Mouse (Mus musculus): ENCODE measurements around the gene Hmces. TPM values are rescaled to one million over a fixed set of nuclear protein-coding genes. Genes with fewer than 3 reads are reported as not detected.

Gene Hmces
- 1.5 TPM in 1 of 2 replicates, not detected in the other for polyA plus RNA-seq (2012; ENCODE audit: insufficient read depth, low replicate concordance)

- H3K4me3 ChIP-seq (replicated peaks), result peak within 1 kb of the TSS; percentile 94
- H3K4me1 ChIP-seq, result peaks cover 38% of the 10 kb centered on the region
- H3K9me3 ChIP-seq, result no peaks in the 10 kb centered on the region
- H3K27me3 ChIP-seq (replicated peaks), result peaks cover 4% of the 10 kb centered on the region
- TF ChIP-seq FLI1 (IDR thresholded peaks at IDR 0.05; ENCODE audit: low read length), result no peak
- no peak for TF ChIP-seq GATA1 (IDR thresholded peaks at IDR 0.05; ENCODE audit: borderline replicate concordance, low read length)
- peaks cover 66% of the 10 kb centered on the region for H3K36me3 ChIP-seq (replicated peaks; ENCODE audit: low read length)
Measured at GRCm38 (mm10) chr6:87913661-87914325, at the start of gene Hmces. Gene Hmces, plus strand, starts transcription at chr6:87913935.

GRCm38 (mm10) chr6:87866211-87866610, 47.5 kb upstream of the Hmces start:
- H3K36me3 ChIP-seq (replicated peaks; ENCODE audit: low read length), result no peaks in the 10 kb centered on the region
- TF ChIP-seq FLI1 (IDR thresholded peaks at IDR 0.05; ENCODE audit: low read length), result no peak
- TF ChIP-seq GATA1 (IDR thresholded peaks at IDR 0.05; ENCODE audit: borderline replicate concordance, low read length), result no peak

GRCm38 (mm10) chr6:87867256-87867655, 46.5 kb upstream of the Hmces start:
- H3K36me3 ChIP-seq (replicated peaks; ENCODE audit: low read length), result no peaks in the 10 kb centered on the region
- H3K4me3 ChIP-seq (replicated peaks), result peak overlapping the region; percentile 18
- no peaks in the 10 kb centered on the region for H3K27me3 ChIP-seq (replicated peaks)
- H3K4me1 ChIP-seq, result peaks cover 51% of the 10 kb centered on the region
- no peak for TF ChIP-seq FLI1 (IDR thresholded peaks at IDR 0.05; ENCODE audit: low read length)
- no peak for TF ChIP-seq GATA1 (IDR thresholded peaks at IDR 0.05; ENCODE audit: borderline replicate concordance, low read length)
- no peaks in the 10 kb centered on the region for H3K9me3 ChIP-seq

More at GRCm38 (mm10) chr6:87866211-87866610, 47.5 kb upstream of the Hmces start:
- Histone ChIP-seq H3K4me1 (peaks cover 51% of the 10 kb centered on the region), H3K9me3 (no peaks in the 10 kb centered on the region), H3K27me3 (replicated peaks) (no peaks in the 10 kb centered on the region), H3K4me3 (replicated peaks) (no peak overlapping the region)

GRCm38 (mm10) chr6:87868871-87869506, 44.7 kb upstream of the Hmces start:
- no peak for TF ChIP-seq GATA1 (IDR thresholded peaks at IDR 0.05; ENCODE audit: borderline replicate concordance, low read length)
- no peak for TF ChIP-seq FLI1 (IDR thresholded peaks at IDR 0.05; ENCODE audit: low read length)
- H3K4me3 ChIP-seq (replicated peaks), result peak overlapping the region; percentile 78
- peaks cover under 1% of the 10 kb centered on the region for H3K36me3 ChIP-seq (replicated peaks; ENCODE audit: low read length)
- peaks cover 67% of the 10 kb centered on the region for H3K4me1 ChIP-seq
- H3K9me3 ChIP-seq, result peaks cover under 1% of the 10 kb centered on the region
- no peaks in the 10 kb centered on the region for H3K27me3 ChIP-seq (replicated peaks)

- Histone ChIP-seq H3K9me3 (peaks cover 4% of the 10 kb centered on the region), H3K4me1 (peaks cover 80% of the 10 kb centered on the region), H3K36me3 (replicated peaks; ENCODE audit: low read length) (peaks cover 4% of the 10 kb centered on the region), H3K27me3 (replicated peaks) (no peaks in the 10 kb centered on the region), H3K4me3 (replicated peaks) (no peak overlapping the region)
- TF ChIP-seq FLI1 (IDR thresholded peaks at IDR 0.05; ENCODE audit: low read length) (no peak), GATA1 (IDR thresholded peaks at IDR 0.05; ENCODE audit: borderline replicate concordance, low read length) (no peak)
Measured at GRCm38 (mm10) chr6:87870440-87870839, 43.3 kb upstream of the Hmces start.

- peaks cover 4% of the 10 kb centered on the region for H3K36me3 ChIP-seq (replicated peaks; ENCODE audit: low read length)
- H3K4me3 ChIP-seq (replicated peaks), result no peak overlapping the region
- H3K4me1 ChIP-seq, result peaks cover 80% of the 10 kb centered on the region
- peaks cover 4% of the 10 kb centered on the region for H3K9me3 ChIP-seq
- TF ChIP-seq GATA1 (IDR thresholded peaks at IDR 0.05; ENCODE audit: borderline replicate concordance, low read length) (no peak), FLI1 (IDR thresholded peaks at IDR 0.05; ENCODE audit: low read length) (no peak)
- no peaks in the 10 kb centered on the region for H3K27me3 ChIP-seq (replicated peaks)
Measured at GRCm38 (mm10) chr6:87871240-87871639, 42.5 kb upstream of the Hmces start.

- TF ChIP-seq FLI1 (IDR thresholded peaks at IDR 0.05; ENCODE audit: low read length) (no peak), GATA1 (IDR thresholded peaks at IDR 0.05; ENCODE audit: borderline replicate concordance, low read length) (no peak)
- no peaks in the 10 kb centered on the region for H3K27me3 ChIP-seq (replicated peaks)
- peaks cover 4% of the 10 kb centered on the region for H3K36me3 ChIP-seq (replicated peaks; ENCODE audit: low read length)
- H3K4me1 ChIP-seq, result peaks cover 79% of the 10 kb centered on the region
- peaks cover 4% of the 10 kb centered on the region for H3K9me3 ChIP-seq
- no peak overlapping the region for H3K4me3 ChIP-seq (replicated peaks)
Measured at GRCm38 (mm10) chr6:87873104-87873503, 40.6 kb upstream of the Hmces start.

- TF ChIP-seq GATA1 (IDR thresholded peaks at IDR 0.05; ENCODE audit: borderline replicate concordance, low read length), result no peak
- no peak for TF ChIP-seq FLI1 (IDR thresholded peaks at IDR 0.05; ENCODE audit: low read length)
- Histone ChIP-seq H3K27me3 (replicated peaks) (no peaks in the 10 kb centered on the region), H3K36me3 (replicated peaks; ENCODE audit: low read length) (peaks cover 4% of the 10 kb centered on the region), H3K4me3 (replicated peaks) (no peak overlapping the region), H3K4me1 (peaks cover 79% of the 10 kb centered on the region), H3K9me3 (peaks cover 4% of the 10 kb centered on the region)
Measured at GRCm38 (mm10) chr6:87873963-87874362, 39.8 kb upstream of the Hmces start.

- peaks cover 4% of the 10 kb centered on the region for H3K36me3 ChIP-seq (replicated peaks; ENCODE audit: low read length)
- no peaks in the 10 kb centered on the region for H3K27me3 ChIP-seq (replicated peaks)
- TF ChIP-seq GATA1 (IDR thresholded peaks at IDR 0.05; ENCODE audit: borderline replicate concordance, low read length) (no peak), FLI1 (IDR thresholded peaks at IDR 0.05; ENCODE audit: low read length) (no peak)
- H3K4me1 ChIP-seq, result peaks cover 81% of the 10 kb centered on the region
- peaks cover 4% of the 10 kb centered on the region for H3K9me3 ChIP-seq
- H3K4me3 ChIP-seq (replicated peaks), result peak overlapping the region; percentile 44
Measured at GRCm38 (mm10) chr6:87875083-87875482, 38.7 kb upstream of the Hmces start.

- Histone ChIP-seq H3K36me3 (replicated peaks; ENCODE audit: low read length) (peaks cover 4% of the 10 kb centered on the region), H3K9me3 (peaks cover 4% of the 10 kb centered on the region), H3K27me3 (replicated peaks) (no peaks in the 10 kb centered on the region), H3K4me3 (replicated peaks) (peak overlapping the region; percentile 72), H3K4me1 (peaks cover 81% of the 10 kb centered on the region)
- TF ChIP-seq GATA1 (IDR thresholded peaks at IDR 0.05; ENCODE audit: borderline replicate concordance, low read length) (no peak), FLI1 (IDR thresholded peaks at IDR 0.05; ENCODE audit: low read length) (no peak)
Measured at GRCm38 (mm10) chr6:87875562-87875961, 38.2 kb upstream of the Hmces start.
